Mouse (Mus musculus): ENCODE measurements around the gene Gm5134.
"Not testable (repeated sequence)": the region's sequence is repeated elsewhere in the genome, so short reads cannot be mapped to it uniquely, and the experiment has no call there.

The Gm5134 gene

DNA sequence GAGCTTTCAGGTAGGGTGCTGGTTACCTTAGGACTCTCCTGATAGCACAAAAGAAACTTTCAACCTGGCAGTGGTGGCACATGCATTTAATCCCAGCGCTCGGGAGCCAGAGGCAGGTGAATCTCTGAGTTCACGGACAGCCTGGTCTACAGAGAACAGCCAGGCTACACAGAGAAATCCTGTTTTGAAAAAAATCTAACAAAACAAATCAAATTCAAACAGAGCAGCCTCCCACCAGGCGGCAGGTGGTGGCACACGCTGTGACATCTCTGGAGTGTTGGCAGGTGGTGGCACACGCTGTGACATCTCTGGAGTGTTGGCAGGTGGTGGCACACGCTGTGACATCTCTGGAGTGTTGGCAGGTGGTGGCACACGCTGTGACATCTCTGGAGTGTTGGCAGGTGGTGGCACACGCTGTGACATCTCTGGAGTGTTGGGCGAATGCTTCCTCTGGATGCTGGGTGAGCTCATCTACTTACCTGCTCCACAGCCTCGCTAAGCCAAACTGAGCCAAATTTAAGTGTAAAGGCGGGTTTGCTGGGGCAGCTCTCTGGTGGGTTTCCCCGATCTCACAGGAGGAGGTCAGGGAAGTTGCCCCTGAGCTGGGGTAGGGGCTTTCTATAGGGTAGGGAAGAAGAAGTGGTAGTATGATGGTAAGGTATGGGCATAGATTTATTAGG, 40.4 kb downstream of the Gm5134 start:
- not testable (repeated sequence) for DNase-seq (ENCODE audit: low read depth, low spot score)

DNA sequence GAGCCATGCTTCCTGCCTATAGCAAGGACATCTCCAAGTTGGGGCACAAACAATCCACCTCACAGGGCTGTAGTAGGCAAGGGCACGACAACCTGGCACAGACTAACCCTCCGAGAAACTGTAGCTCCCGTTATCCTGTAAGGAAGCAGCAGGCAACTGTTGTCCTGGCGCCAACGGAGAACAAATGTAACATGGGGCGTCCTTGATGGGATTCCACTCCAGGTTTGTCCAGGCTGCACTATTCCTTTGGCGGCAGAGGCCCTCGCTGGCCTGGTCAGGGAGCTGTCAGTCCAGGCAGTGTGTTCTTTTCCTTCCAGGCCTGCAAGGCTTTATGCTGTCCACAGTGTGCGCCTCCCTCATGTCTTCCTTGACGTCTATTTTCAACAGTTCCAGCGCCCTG, 41.1 kb downstream of the Gm5134 start:
- no peak for DNase-seq (ENCODE audit: low read depth, low spot score)

DNA sequence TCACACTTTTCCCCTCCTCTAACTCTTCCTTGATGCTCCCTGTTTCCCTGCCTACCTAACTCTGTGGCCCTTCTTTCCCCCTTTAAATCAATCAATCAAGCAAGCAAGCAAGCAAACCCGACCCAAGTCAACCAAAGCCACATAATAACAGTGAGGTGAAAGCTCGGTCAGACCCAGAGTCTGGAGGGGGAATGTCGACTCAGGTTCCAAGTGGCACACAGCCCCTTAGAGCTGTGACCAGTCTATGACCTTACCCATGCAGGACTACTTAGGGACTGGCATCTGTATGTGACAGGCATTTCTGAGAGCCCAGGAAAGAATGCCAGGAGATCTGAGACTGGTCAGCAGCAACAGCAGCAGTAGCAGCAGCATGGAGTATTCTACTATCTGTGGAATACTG, 42.0 kb downstream of the Gm5134 start:
- no peak for DNase-seq (ENCODE audit: low read depth, low spot score)

DNA sequence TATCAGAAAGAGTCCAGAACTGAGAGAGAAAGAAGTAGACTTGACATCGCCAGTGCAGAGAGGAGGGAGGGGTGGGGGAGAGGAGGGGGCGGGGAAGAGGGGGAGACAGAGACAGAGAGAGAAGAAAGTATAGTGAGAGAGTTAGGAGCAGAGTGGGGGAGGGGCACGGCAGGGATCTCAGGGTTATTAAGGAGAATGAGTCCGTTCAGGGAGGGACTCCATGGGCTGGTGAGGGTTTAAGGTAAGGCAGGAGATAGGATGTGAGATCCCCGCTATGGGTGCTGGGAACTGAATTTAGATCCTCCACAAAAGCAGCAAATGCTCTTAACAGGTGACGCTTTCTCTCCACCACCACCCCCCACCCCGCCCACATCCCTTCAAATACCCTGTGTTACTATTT, 46.8 kb downstream of the Gm5134 start:
- DNase-seq (ENCODE audit: low read depth, low spot score): no peak

DNA sequence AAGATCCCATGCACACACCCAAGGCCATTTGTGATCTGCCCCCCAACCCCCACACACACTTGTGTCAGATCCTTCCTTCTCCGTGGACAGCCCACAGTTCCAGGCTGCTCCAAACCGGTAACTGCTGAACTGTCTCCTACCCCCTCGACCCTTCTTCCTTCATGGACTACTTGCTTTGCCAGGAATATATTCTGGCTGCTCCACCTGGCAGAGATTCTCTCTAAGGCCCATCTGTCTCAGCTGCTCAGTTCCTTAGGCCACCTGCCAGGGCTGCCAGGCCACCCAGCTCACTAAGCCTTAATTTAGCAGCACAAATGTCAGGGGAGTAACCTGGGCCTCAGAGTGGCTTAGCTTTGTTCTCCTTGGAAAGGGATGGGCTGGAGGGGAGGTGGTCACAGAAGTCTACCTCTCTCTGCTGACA, 47.8 kb downstream of the Gm5134 start:
- DNase-seq (ENCODE audit: low read depth, low spot score): no peak

DNA sequence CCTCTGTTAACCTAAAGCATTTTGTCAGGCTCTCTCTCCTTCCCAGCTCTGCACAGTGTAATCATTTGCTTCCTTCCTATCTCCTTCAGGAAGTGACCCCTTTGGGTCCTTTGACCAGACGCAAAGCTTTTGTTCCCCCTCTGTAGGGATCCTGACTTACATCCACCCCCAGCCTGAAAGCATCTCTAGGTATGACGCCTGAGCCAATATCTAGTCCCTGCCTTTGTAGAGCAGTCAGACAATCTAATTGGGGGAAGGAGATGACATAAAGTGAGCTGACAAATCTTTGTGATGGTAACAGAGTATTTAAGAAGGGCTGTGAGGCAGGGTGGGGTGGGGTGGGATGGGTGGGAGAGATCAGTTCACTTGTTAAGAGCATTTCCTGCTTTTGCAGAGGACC, 48.3 kb downstream of the Gm5134 start:
- peak; percentile 92 for DNase-seq (ENCODE audit: low read depth, low spot score)

DNA sequence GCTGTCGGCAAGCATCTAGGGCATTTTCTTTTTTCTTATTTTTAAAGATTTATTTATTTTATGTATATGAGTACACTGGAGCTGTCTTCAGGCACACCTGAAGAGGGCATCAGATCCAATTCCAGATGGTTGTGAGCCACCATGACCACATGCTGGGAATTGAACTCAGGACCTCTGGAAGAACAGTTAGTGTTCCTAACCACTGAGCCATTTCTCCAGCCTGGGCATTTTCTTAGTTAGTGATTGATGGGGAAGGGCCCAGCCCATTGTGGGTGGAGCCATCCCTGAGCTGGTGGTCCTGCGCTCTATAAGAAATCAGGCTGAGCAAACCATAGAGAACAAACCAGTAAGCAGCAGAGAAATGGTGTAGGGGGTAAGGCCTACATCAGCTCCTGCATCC, 48.9 kb downstream of the Gm5134 start:
- DNase-seq (ENCODE audit: low read depth, low spot score): peak; percentile 64

DNA sequence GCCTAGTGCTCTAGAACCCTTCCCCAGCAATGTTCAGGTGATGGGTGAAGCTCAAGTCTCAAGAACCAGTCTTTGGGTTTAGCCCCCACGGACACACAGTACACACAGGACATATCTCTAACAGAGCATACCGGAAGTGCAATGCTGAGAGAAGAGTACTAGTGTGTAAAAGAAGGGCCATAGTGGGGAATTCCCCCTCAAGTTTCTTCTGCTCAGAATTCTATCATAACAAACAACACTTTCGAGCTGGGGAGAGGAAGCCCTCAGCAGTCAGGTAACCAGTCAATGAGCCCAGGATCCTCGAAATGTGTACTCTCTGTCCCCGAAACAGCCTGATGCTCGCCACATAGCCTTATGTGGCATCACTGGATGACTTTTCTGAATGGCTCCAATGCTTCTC, 52.1 kb downstream of the Gm5134 start:
- no peak for DNase-seq (ENCODE audit: low read depth, low spot score)

DNA sequence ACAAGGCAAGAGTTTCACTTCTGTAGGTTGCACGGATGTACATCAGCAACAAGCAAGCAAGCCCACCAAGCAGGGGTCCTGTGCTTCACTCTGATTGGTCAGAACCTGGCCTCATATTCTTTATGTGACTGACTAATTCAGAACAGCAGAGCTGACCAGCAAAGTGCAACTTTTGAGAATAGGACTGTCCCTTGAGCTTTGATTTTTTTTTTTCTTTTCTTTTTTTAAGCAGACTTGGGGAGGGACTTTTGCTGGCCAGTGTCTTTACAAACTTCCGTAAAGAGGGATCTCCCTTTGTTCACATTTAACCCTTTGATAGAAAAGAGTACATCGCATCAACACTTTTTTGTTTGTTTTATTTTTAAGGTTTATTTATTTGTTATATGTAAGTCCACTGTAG, 55.5 kb downstream of the Gm5134 start:
- DNase-seq (ENCODE audit: low read depth, low spot score): no peak

DNA sequence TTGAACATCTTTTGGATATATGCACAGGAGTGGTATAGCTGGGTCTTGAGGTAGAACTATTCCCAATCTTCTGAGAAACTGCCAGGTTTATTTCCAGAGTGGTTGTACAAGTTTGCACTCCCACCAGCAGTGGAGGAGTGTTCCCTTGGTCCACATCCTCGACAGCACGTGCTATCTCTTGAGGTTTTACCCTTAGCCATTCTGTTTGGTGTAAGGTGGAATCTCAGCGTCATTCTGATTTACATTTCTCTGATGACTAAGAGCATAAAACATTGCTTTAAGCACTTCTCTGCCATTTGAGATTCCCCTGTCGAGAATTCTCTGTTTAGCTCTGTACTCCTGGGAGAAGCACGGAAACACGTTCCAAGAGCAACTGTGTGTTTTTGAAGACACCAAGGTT, 58.6 kb downstream of the Gm5134 start:
- DNase-seq (ENCODE audit: low read depth, low spot score): no peak

DNA sequence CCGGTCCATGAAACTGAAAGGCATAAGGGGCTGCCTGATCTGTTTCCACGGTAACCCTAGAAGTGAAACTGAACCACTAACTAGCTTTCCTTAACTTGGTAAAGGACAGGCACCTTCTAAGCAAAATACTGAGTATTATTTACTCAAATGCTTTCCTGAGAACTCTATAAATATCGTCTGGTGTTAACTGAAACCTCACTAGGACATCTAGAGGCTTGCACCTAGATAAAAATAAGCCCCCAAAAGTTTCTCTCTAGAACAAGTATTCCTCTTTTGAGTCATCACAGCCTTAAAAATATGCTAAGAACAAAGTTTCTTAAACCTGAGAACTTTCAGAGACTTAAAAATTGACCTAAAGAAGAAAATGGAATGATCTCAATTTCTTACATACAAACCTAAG, 62.6 kb downstream of the Gm5134 start:
- DNase-seq (ENCODE audit: low read depth, low spot score): no peak

DNA sequence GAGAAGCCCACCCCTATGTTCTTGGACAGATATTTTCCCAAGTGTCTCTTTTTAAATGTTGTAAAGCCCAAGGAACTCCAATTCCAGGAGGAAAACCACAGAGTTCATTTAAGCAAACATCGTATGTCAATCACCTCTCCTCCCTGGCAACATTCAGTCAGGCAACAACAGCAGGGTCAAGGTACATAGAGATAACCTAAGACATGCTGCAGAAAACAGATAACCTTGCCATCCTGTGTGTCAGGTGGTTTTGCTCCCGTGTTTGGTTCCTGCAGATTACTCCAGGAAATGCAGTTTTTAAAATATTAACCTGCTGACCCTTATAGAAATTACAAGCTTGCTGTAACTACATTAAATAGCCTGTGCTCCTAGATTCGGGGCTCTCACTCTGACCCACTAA, 67.4 kb downstream of the Gm5134 start:
- DNase-seq (ENCODE audit: low read depth, low spot score): no peak

DNA sequence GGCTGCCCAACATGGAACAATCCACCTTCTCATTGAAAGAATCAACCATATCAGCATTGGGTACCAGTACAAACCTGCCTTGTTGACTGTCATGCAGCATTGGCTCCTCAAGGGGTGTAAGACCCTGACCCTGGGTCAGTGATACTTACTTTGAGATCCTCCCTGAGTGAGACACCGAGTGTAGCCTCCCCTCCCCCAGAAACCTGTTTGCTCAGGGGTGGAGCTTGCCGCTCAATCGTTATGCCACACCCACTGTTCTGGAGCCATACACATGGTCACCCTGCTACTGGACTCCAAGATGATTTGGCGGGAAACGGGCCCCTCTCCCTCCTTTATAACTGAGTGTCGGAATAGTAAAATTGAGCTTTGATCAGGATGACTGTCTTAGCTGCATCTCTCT, 69.6 kb downstream of the Gm5134 start:
- peak; percentile 94 for DNase-seq (ENCODE audit: low read depth, low spot score)

DNA sequence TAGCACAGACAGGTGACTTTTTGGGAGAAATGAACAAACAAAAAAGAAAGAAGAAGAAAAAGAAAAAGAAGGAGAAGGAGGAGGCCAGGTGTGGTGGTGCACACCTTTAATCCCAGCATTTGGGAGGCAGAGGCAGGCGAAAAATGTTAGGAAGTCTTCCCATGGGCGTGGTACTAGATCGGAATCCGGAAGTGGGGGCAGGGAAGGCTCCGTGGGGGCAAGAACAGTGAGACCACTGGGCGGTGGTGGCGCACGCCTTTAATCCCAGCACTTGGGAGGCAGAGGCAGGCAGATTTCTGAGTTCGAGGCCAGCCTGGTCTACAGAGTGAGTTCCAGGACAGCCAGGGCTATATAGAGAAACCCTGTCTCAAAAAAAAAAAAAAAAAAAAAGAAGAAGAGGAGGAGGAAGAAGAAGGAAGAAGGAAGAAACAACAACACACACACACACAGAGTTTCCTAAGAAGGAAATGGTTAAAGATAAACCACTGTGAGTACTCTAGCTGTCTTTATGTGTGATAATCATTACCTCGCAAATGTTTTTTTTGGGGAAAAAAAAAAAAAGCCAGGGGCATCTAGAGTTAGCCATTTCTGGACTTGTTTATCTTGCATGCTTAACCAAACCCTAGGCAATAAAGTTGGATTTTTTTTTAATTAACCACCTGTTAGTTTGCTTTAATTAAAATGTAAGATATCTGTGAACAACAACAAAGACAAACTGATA, 71.3 kb downstream of the Gm5134 start:
- DNase-seq (ENCODE audit: low read depth, low spot score): peak; percentile 96

DNA sequence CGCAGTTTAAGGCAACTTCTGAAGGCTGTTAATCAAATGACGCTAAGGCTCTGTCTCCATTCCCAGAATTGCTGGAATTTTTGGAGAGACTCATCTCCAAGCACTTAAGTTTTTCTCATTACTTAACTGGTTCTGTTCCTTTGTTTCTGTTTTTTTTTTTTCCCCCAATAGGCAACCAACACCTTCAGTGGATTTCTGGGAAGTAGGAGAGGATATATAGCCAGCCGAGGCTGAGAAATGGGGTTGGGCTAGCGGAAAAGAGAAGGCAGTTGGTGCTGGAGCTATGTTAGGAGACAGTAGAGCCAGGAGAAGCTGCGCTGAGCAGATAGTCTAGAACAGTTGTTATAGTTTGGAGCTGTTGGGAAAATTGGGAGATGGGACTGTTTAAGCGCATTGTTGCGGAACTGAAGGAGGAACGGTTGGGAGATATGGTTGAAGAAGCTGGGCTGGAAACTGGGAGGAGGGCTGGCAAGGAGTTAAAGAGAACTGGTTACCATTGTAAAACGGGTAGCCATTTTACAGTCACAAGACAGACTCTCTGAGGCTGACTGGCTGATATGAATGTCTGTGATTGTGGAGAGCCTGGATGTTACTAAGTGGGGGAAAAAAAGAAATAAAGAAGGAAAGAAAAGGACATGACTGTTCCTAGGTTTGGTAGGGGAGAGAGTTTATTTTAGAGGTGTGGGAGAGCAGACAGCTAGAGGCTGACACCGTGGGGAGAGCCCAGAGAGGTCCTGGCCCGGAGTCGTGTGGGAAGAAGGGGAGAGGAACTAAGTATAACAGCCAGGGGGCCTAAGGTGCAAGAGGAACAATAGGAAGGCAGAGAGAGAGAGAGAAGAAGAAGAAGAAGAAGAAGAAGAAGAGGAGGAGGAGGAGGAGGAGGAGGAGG, 73.1 kb downstream of the Gm5134 start:
- peak; percentile 78 for DNase-seq (ENCODE audit: low read depth, low spot score)

DNA sequence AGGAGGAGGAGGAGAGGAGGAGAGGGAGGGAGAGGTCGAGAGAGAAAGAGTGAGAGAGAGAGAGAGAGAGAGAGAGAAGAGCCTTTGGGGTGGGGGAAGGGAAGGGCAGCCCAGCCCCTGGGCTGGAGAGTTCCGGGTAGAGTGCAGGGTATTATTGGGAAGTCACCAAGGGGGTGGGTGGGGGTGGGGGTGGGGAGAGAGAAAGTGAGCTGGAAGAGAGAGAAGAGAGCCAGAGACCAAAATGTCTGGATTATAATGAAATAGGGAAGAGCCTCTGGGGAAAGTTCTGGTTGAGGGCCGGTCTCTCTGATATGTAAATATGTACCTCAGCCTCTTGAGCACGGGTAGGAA, 73.7 kb downstream of the Gm5134 start:
- peak; percentile 84 for DNase-seq (ENCODE audit: low read depth, low spot score)

DNA sequence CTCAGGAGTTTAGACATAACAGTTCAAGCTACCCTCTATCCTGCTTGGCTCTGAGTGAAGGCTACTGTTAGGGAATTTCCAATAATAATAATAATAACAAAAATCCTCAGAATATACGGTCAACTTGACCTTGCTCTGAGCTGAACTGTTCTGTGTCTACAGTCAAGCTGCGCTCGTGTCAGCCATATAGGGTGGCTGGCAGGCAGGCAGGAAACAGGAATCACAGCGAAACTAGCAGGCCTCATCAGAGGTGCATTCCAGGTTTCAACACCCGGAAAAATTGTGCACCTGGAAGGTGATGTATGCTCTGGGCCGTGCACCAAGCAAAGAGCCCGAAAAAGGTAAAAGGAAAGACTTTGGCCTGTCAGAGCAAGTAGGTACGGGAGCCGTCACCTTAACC, 74.1 kb downstream of the Gm5134 start:
- DNase-seq (ENCODE audit: low read depth, low spot score): peak; percentile 65

DNA sequence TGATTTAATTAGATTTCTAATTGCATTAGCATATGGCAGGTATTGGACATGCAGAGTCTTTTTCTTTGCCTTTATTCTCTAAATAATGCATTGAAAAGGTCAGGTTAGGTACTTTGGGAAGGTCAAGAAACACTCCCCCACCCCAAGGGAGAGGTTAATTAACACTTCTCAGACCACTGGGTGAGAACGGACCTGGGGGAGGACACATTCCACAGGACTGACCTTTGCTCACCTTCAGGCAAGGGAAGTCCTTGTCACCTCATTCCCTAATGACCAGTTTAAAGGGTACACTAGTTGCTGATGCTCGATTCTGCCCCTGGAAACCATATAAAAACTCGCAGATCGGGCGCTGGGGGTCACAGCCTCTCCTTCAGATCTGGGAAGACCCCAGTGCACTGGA, 75.0 kb downstream of the Gm5134 start:
- peak; percentile 75 for DNase-seq (ENCODE audit: low read depth, low spot score)

DNA sequence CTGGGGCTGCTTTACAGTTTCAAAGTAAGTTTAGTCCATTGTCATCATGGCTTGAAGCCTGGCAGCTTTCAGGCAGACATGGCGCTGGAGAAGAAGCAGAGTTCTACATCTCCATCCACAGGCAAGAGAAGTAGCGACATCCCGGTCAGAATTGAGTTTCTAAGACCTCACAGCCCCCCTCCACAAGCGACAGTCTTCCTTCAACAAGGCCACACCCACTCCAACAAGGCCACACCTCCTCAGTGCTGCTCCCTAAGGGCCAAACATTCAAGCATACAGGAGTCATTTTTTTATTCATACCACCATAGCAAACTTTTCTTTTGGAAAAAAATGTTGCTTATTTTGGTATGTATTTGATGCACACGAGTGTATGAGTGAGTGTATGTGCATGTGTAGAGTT, 76.2 kb downstream of the Gm5134 start:
- DNase-seq (ENCODE audit: low read depth, low spot score): peak; percentile 94

DNA sequence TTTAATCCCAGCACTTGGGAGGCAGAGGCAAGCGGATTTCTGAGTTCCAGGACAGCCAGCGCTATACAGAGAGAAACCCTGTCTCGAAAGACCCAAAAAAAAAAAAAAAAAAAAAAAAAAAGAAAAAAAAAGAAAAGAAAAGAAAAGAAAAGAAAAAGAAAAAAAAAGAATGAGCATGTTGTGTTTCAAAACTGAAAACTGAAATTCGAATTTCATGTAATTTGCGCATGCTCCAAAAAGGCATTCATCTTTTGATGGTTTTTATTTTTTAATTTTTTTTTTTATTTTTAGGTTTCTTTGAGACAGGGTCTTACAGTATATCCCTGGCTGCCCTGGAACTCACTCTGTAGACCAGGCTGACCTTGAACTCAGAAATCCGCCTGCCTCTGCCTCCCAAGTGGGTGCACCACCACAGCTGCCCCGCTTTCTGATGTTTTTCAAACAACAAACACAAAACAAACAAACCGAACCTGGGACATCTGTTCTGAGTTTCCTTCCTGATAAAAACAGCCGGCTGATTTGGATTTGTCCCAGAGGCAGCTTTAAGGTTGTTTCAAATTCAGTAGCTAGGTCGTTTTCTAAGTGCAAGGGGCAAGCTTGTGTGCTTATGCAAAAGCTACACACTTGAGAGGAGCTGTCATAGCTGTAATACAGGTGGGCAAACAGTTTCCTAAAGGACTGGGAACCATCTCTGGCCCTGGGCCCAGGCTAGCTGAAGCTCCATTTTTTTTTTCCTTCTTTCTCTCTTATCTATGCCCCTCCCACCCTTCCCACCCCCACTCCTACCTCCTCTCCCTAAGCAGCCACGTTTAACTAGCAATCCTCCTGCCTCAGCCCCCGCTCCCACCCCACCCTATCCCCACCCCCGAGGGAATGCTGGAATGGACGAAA, 77.4 kb downstream of the Gm5134 start:
- no peak for DNase-seq (ENCODE audit: low read depth, low spot score)

DNA sequence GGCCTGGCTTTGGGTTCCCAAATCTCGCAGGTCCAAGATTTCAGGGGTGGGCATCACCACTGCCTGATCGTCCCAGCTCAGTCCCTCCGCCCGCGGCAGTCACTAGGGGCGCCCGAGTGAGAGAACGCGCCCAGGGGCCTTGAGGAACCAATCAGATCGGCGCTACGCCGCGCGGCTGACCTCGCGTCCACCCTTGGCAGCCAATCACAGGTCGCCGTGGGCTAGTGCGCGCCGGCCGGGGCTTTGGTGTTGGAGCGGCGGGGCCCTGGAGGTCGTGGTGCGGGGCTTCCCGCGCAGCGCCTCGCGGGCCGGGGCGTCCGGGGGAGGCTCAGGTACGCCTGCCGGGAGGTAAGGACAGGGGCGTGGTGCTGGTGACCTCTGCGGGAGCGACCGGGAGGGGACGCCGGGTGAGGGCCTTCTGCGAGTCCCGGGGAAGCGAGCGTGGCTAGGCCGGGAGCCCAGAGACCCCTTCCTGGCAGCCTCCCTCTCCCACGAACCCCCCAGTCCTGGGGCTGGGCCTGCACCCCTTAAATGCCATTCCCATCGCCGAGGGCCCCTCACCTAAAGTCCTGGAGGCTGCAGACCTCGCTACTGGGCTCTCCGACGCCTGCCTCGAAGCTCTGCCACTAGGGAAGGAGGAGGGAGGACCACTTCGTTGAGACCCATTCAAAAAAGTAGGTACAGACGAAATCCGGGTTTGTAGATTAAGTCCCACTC, 78.2 kb downstream of the Gm5134 start, which contains the start of gene Zfp280b:
Gene Zfp280b (plus strand): TSS at position 249 of the 717 bp plus-strand sequence.
- DNase-seq (ENCODE audit: low read depth, low spot score): peak; percentile 99

Data from R1 (cell line).